Mouse (Mus musculus) liver, embryonic 11.5 days (tissue): Measurements from ENCODE around the gene Rpl10l. TPM values are rescaled to one million over a fixed set of nuclear protein-coding genes. Genes with fewer than 3 reads are reported as not detected.

Source experiments
- ATAC-seq: fragments of 200-750 bp; cut with Nextera tagmentation; replicated peaks from 2 replicates; pipeline ENCODE4 v1.8.0; 2017; ENCODE audit warnings: moderate number of reproducible peaks, mild to moderate bottlenecking, moderate TSS enrichment, moderate library complexity; ENCODE audit not compliant: low FRiP score
- DNase-seq: peaks from one replicate; pipeline ENCODE4 v3.0.0-alpha.2; 2017; ENCODE audit warnings: low spot score
- H3K27ac ChIP-seq: fragments of 300-500 bp; sonication (generic); 2 replicates; pipeline ENCODE4 v1.5.1; 2014; ENCODE audit warnings: mild to moderate bottlenecking, low read depth, low read length, control low read depth
- H3K27me3 ChIP-seq: fragments of 300-500 bp; sonication (generic); replicated peaks from 2 replicates; pipeline ENCODE4 v1.6.1; 2014; ENCODE audit warnings: low read length, mixed read lengths; ENCODE audit not compliant: control insufficient read depth, insufficient read depth
- H3K36me3 ChIP-seq: fragments of 300-500 bp; sonication (generic); 2 replicates; pipeline ENCODE4 v1.6.1; 2014; ENCODE audit warnings: mild to moderate bottlenecking, low read length, moderate library complexity, mixed read lengths; ENCODE audit not compliant: control insufficient read depth, insufficient read depth
- H3K4me1 ChIP-seq: fragments of 300-500 bp; sonication (generic); replicated peaks from 2 replicates; pipeline ENCODE4 v1.6.1; 2014; ENCODE audit warnings: low read length, mixed read lengths; ENCODE audit not compliant: control insufficient read depth, insufficient read depth
- H3K4me2 ChIP-seq: fragments of 300-500 bp; sonication (generic); 2 replicates; pipeline ENCODE4 v1.6.1; 2014; ENCODE audit warnings: mild to moderate bottlenecking, control low read depth, moderate library complexity
- H3K4me3 ChIP-seq: fragments of 300-500 bp; sonication (generic); 2 replicates; pipeline ENCODE4 v1.5.1; 2014; ENCODE audit warnings: low read depth, low read length, control low read depth
- H3K9ac ChIP-seq: fragments of 300-500 bp; sonication (generic); 2 replicates; pipeline ENCODE4 v1.6.1; 2014; ENCODE audit warnings: low read depth, low read length, control low read depth
- H3K9me3 ChIP-seq: fragments of 300-500 bp; sonication (generic); 2 replicates; pipeline ENCODE4 v1.6.1; 2016; ENCODE audit warnings: low read length, inconsistent platforms, mixed read lengths; ENCODE audit not compliant: control insufficient read depth
- WGBS: fragments of 180-500 bp; shearing (Covaris S2); extraction: QIAGEN DNeasy Blood & Tissue Kit; methylation state at CpG from one replicate; pipeline ENCODE4 v1.1.7; 2014; 5-methylcytosine and 5-hydroxymethylcytosine counted together
- polyA plus RNA-seq: library from polyadenylated mRNA; unstranded; fragments of >200 nt; fragmentation: Nextera tagmentation; extraction: Ambion mirVana; gene quantifications from 2 replicates; pipeline ENCODE4 v1.2.1, GENCODE M21; 2014

The Rpl10l gene
- polyA plus RNA-seq, result not detected in 2 replicates

DNA sequence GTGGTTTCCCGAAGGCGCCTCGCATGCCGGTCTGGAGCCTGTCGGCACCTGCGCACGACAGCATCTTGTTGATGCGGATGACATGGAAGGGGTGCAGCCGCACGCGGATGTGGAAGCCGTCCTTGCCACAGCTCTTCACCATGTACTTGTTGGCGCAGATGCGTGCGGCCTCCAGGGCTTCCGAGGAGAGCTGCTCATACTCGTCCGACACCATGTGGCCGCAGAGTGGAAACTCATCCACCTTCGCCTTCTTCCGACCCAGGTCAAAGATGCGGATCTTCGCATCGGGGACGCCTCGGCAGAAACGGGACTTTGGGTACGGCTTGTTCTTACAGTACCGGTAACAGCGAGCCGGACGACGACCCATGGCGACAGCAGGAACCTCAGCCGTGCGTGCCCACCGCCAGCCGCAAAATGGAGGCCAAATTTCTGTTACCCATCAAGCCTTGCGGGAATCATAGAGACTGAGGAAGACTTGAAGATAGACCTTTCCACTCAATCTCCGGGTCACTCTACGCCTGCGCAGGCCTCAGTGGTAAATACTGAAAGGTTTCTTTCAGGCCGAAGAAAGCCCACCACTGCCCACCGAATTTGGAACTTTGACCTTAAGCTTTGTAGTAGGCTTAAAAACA, at the start of gene Rpl10l:
TSS of gene Rpl10l (minus strand) at position 411 of the 632 bp plus-strand sequence.
- H3K36me3 ChIP-seq, result no peaks in the 10 kb centered on the region
- peaks cover 4% of the 10 kb centered on the region; the same call in 1 of the 2 replicates for H3K9me3 ChIP-seq
- no peak for DNase-seq
- H3K4me1 ChIP-seq, result no peaks in the 10 kb centered on the region
- ATAC-seq, result no peak
- H3K27me3 ChIP-seq, result no peaks in the 10 kb centered on the region
- no peak within 1 kb of the TSS for H3K27ac ChIP-seq
- 94% methylated on average over 44 of the region's 44 CpGs for WGBS
- H3K4me3 ChIP-seq, result no peak within 1 kb of the TSS
- no peak within 1 kb of the TSS for H3K9ac ChIP-seq
- no peak within 1 kb of the TSS for H3K4me2 ChIP-seq

DNA sequence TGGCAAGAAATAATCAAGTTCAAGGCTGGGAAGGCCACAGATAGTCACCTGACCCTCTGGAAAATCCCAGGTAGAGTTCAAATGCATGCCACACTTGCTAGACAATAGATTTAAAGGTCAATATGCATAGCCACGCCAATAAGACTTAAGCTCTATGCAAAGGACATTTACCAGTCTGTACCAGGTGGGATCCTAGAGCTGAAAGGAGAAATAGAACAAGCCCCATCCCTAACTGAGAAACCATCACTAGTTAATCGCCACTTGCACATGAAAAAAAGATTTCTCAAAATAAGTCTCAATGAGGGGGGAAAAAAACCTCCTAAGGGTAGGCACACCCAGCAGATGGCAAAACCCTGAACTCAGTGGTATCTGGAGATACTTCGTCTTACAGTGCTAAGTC, 8.3 kb downstream of the Rpl10l start:
- ATAC-seq, result no peak

DNA sequence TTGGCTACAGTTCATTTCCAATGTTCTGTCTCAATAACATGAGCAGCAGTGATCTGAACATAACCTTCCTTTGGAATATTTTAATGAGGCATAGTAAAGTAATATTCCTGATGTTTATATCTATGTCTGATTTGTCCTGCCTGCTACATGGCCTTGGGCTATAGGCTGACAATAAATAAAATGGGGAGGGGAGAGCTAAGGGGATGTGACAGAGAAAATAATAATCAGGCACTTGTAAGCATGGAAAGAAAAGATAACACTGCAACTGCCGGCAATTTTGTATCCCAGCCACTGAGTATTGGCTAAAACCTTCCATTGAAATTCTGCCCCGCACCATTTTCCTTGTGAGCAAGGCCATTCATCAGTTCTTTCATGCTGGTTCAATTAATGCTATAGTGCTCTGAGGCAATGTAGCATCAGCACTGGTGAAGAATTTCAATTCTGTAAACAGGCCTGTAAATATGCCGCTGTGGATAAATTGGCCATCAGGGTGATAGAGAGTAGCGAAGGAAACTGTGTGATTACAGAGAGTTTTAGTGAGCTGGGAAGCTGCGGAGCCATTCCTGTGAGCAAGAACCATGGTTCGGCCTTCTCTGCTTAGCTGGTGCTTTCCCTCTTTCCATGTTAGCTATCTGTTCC, 38.6 kb downstream of the Rpl10l start:
- Histone ChIP-seq H3K27me3 (no peaks in the 10 kb centered on the region), H3K4me1 (no peaks in the 10 kb centered on the region), H3K4me3 (no peak overlapping the region), H3K4me2 (no peak overlapping the region), H3K36me3 (no peaks in the 10 kb centered on the region), H3K9ac (no peak overlapping the region), H3K9me3 (no peaks in the 10 kb centered on the region), H3K27ac (no peak overlapping the region)
- no peak for ATAC-seq
- 78% methylated on average over 6 of the region's 6 CpGs for WGBS
- no peak for DNase-seq

More for the DNA sequence above, 8.3 kb downstream of the Rpl10l start:
- no peaks in the 10 kb centered on the region for H3K36me3 ChIP-seq
- no peaks in the 10 kb centered on the region for H3K27me3 ChIP-seq
- H3K9ac ChIP-seq, result no peak overlapping the region
- H3K27ac ChIP-seq, result no peak overlapping the region
- 70% methylated on average over 3 of the region's 3 CpGs for WGBS
- H3K9me3 ChIP-seq, result no peaks in the 10 kb centered on the region
- H3K4me1 ChIP-seq, result no peaks in the 10 kb centered on the region
- DNase-seq, result no peak
- no peak overlapping the region for H3K4me3 ChIP-seq
- no peak overlapping the region for H3K4me2 ChIP-seq

DNA sequence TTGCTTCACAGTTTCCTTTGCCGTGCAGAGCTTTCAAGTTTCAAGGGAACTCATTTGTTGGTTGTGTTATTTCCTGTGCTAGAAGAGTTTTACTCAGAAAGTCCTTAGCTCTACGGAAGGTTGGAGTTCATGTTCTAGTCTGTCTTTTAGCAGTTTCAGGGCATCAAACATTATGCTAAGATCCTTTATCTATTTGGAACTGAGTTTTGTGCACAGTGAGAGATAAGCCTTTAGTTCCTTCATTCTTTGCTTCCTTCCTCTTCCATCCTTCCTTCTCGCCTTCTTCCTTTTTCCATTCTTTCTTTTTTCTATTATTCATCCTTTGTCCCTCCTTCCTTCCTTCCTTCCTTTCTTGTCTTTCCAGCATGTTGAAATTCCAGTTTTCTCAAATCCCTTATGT, 50.0 kb downstream of the Rpl10l start:
- no peak overlapping the region for H3K9ac ChIP-seq
- H3K36me3 ChIP-seq, result no peaks in the 10 kb centered on the region
- H3K9me3 ChIP-seq, result no peaks in the 10 kb centered on the region
- WGBS, result 70% methylated on average over 3 of the region's 3 CpGs
- no peak overlapping the region for H3K27ac ChIP-seq
- no peak overlapping the region for H3K4me2 ChIP-seq
- H3K4me1 ChIP-seq, result no peaks in the 10 kb centered on the region
- DNase-seq (no peak), ATAC-seq (no peak)
- H3K4me3 ChIP-seq, result no peak overlapping the region
- no peaks in the 10 kb centered on the region for H3K27me3 ChIP-seq
